Mouse (Mus musculus): ENCODE measurements around the gene Ywhab.
A peak's percentile ranks its signal among the peaks of the same experiment; 100 is the strongest.

Gene Ywhab

DNA sequence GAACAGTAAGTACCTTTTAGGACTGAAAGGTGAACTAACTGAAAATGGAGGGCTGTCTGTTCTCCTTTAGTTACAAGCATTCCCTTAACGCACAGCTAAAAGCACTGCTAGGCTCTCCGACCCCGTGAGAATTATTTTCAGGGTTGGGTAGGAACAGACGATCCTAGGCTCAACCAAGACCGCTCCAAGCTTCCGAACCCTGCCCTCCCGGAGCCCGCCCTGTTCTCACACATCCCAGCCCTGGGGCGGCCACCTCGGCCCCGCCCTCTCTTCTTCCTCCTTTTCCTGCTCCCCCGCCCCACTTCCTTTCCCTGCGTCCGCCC lies at the start of gene Ywhab:
Gene Ywhab, plus strand, starts transcription at position 307 of the 323 bp plus-strand sequence.
- DNase-seq (ENCODE audit: low spot score) = peak; percentile 80

- DNase-seq (ENCODE audit: low spot score) = no peak
Measured at GRCm38 (mm10) chr2:163946221-163946620, 48.5 kb upstream of the Ywhab start.

- DNase-seq (ENCODE audit: low spot score) = no peak
Measured at GRCm38 (mm10) chr2:163947976-163948375, 46.8 kb upstream of the Ywhab start.

DNA sequence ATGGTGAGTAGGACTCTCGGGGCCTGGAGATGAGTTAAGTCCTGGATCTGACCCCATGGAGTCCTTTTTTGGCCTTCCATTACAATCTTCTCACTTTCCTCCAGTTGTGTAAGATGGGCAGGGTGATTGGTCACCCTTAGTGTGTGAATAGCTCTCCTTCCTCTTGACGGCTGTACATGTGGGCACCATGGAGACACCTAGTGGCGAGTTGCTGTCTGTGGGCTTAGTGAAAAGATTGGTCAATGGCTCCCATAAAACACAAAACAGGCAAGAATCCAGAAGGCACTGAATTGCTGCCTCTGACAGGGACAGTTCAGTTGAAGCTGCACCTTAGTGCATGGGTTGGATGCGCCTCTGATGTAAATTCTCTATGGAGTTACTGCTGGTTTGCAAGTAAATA lies 43.0 kb upstream of the Ywhab start:
- peak; percentile 23 for DNase-seq (ENCODE audit: low spot score)

DNA sequence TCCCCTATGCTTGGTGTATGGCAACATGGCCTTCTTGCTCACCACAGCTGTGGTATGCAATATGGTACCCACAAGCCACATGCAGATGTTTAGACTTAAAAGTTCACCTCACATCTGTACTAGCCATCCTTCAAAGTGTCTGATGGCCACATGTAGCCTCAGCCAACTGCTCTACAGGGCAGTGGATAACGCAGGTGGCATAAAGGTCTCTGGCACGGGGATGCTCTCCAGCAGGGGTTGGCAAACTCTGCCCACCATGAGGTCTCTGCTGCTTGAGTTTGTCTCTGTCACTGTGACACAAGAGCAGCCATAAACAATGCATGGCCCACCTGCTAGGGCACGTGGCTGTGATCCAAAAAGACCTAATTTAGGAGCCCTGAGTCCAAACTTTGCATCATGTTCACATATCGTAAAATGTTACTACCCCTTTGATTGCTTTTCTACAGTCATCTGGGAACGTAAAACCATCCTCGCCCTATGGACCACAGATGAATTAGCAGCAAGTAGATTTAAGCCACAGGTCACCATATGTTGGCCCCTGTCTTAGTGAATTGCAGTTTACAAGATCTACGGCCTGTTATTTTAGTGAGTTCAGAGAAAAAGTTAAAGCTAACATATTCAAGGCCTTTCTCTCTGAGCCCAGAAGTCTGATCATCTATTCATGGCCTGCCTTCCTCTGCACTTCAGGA lies 41.0 kb upstream of the Ywhab start:
- DNase-seq (ENCODE audit: low spot score) = no peak

DNA sequence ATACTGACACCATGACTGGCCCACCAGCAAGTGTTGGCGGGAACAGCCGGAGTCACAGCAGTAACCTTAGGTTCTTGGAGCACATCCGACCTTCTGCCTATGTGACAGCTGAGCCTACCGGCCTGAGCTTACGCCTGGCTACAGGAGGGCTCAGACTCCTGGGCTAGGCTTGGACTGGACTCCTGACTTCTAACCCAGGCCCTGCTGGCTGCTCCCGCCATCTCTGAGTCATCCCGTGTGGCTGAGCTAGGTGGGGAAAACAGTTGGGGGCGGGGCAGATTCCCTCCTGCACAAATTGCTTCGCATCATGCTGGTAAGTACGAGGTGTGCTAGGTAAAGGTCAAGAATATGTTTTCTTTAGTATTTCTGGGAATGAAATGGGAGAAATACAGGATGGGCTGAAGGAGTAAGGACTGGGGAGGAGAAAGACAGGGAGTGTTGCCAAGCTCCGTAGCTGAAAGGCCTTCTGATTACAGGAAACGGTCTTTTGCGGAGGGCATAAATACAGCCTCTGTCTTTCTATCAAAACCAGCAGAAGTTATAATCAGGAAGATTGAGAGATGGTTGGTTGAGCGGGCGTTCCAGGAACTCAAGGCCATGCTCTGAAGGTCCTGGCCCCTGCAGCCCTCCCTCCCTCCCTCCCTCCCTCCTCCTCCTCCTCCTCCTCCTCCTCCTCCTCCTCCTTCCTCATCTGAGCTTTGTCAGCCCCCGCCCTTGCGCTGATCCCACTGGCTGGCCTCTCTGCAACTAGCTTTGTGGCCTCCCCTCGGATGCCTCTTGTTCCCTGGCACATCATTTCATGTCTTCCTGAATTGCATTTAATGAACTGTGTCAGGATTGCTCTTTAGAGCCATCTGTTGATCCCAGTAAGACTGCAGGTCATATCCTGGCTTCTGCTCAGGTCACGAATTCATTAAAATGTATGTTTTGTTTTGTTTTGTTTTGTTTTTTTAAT lies 29.9 kb upstream of the Ywhab start:
- DNase-seq (ENCODE audit: low spot score) = no peak

- no peak for DNase-seq (ENCODE audit: low spot score)
Measured at GRCm38 (mm10) chr2:163965706-163966105, 29.1 kb upstream of the Ywhab start.

GRCm38 (mm10) chr2:163968581-163968980 lies 26.2 kb upstream of the Ywhab start:
- peak; percentile 68 for DNase-seq (ENCODE audit: low spot score)

GRCm38 (mm10) chr2:163970326-163970725 lies 24.4 kb upstream of the Ywhab start:
- DNase-seq (ENCODE audit: low spot score) = no peak

- no peak for DNase-seq (ENCODE audit: low spot score)
Measured at GRCm38 (mm10) chr2:163974056-163974455, 20.7 kb upstream of the Ywhab start.

DNA sequence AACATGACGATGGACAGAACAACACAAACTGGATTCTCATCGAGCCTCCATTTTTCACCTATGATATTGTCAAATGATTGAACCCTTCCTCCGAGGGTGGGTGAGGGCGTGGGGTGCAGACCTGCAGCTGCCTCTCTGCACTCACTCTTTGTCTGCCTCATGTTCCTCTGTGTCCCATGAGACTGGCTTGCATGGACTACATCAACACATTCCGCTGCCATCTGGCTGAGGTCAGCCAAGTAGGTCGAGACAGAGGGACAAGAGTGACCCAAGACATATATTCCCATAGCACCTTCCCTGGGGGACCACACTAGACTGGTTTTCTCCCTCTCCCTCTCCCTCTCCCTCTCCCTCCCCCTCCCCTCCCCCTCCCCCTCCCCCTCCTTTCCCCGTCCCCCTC lies 18.3 kb upstream of the Ywhab start:
- DNase-seq (ENCODE audit: low spot score) = no peak

DNA sequence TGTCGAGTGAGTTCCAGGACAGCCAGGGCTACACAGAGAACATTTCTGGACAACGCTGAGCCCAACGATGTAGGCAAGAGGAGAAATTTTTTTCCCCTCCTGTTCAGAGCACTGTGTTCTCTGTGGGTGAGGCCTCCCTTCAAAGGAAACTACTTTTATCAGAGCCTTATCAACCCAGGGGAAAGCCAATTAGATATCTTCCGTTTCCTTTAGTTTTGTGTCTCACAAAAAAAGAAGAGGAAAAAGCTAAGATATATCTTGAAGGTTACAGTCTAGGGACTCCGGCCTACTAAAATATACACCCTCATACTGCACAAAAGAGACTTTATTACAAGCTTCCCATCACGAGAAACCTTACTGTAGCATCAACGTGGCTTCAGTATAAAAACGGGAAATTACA lies 7.5 kb upstream of the Ywhab start:
- DNase-seq (ENCODE audit: low spot score) = no peak

DNA sequence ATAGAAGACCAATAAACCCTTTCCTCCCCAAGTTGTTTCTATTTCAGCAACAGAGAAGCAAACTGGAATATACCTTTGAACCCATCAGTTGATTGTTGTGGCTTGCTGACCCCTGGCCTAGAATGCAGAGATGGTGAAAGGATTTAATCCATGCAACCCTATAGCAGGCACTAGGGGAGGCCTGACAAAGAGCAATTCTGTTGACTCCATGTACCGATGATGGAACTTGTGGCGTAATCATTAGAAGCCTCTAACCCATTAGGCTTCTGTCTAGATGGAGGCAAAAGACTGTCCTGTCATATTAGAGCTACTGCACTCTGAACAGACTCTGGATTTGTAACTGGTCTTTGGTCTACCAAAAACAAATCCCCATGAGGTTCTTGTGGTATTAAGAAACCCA lies 1.9 kb upstream of the Ywhab start:
- DNase-seq (ENCODE audit: low spot score) = no peak

- DNase-seq (ENCODE audit: low spot score) = peak; percentile 81
Measured at GRCm38 (mm10) chr2:163994977-163995862, 460 bp downstream of the Ywhab start.

GRCm38 (mm10) chr2:163996275-163996674 lies 1.5 kb downstream of the Ywhab start:
- no peak for DNase-seq (ENCODE audit: low spot score)

GRCm38 (mm10) chr2:163996899-163997298 lies 2.1 kb downstream of the Ywhab start:
- no peak for DNase-seq (ENCODE audit: low spot score)

GRCm38 (mm10) chr2:163998981-163999380 lies 4.2 kb downstream of the Ywhab start:
- no peak for DNase-seq (ENCODE audit: low spot score)

- no peak for DNase-seq (ENCODE audit: low spot score)
Measured at GRCm38 (mm10) chr2:164002637-164003036, 7.9 kb downstream of the Ywhab start.

GRCm38 (mm10) chr2:164004503-164004902 lies 9.7 kb downstream of the Ywhab start:
- no peak for DNase-seq (ENCODE audit: low spot score)

GRCm38 (mm10) chr2:164006932-164007331 lies 12.2 kb downstream of the Ywhab start:
- no peak for DNase-seq (ENCODE audit: low spot score)

GRCm38 (mm10) chr2:164007547-164007946 lies 12.8 kb downstream of the Ywhab start:
- DNase-seq (ENCODE audit: low spot score) = no peak

DNA sequence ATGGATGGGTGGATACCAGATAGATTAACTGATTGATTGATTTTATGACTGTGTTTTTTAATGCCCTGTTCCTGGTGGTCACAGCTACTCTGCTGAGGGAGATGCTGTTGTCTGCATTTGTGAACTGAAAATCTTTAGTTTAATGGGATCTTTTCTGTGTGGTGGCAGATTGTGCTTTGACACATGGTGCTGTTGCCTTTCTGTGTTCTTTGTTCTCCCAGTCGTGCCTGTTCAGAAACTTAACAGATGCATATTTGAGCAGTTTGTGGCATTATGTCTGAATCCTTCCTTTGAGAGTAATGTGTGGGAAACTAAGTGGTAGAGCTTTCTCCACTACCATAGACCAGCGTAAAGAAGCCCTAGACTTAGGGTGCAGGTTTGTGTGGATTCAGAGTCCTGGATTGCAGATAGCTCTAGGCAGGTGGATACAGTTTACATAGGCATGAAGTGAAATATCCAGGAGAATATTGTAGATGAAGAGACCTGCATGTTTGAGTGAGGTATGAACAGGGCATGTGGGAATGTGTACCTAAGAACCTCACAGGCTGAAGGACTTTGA lies 13.3 kb downstream of the Ywhab start:
- no peak for DNase-seq (ENCODE audit: low spot score)
